Mouse (Mus musculus) MEL (cell line): ENCODE data around the gene Parp4. TPM values are rescaled to one million over a fixed set of nuclear protein-coding genes. Genes with fewer than 3 reads are reported as not detected.

ENCODE experiments used
- CHD2 ChIP-seq: IDR thresholded peaks from 2 replicates; pipeline ENCODE4 v1.6.1; 2011; ENCODE audit warnings: low read length, improper control_type of control experiment
- CTCF ChIP-seq, 3 experiments: IDR thresholded peaks in 2 of 3; conservative IDR thresholded peaks in 1 of 3; 2 replicates each; pipeline ENCODE4 v1.5.1; 2011 to 2012; ENCODE audit warnings: low read length in 3 of 3, low read depth in 2 of 3, mild to moderate bottlenecking in 2 of 3, improper control_type of control experiment in 1 of 3, inconsistent platforms in 1 of 3, mixed read lengths in 1 of 3, moderate library complexity in 1 of 3; ENCODE audit not compliant: control insufficient read depth in 1 of 3, insufficient read depth in 1 of 3, poor library complexity in 1 of 3, severe bottlenecking in 1 of 3
- E2F4 ChIP-seq: IDR thresholded peaks from 2 replicates; pipeline ENCODE4 v1.6.1; 2011; ENCODE audit warnings: low read depth, low read length, improper control_type of control experiment, borderline replicate concordance
- ELF1 ChIP-seq: IDR thresholded peaks from 2 replicates; pipeline ENCODE4 v1.6.1; 2014; ENCODE audit warnings: low read depth, mild to moderate bottlenecking, inconsistent platforms, low read length, improper control_type of control experiment, moderate library complexity
- EP300 ChIP-seq, 2 experiments: IDR thresholded peaks; 2 replicates each; pipeline ENCODE4 v1.6.1; 2011; ENCODE audit warnings: improper control_type of control experiment in 2 of 2, low read length in 2 of 2, low read depth in 1 of 2, mild to moderate bottlenecking in 1 of 2
- GATA1 ChIP-seq: IDR thresholded peaks from 2 replicates; pipeline ENCODE4 v1.6.1; 2011; ENCODE audit warnings: low read depth, low read length, improper control_type of control experiment
- JUND ChIP-seq: IDR thresholded peaks from 2 replicates; pipeline ENCODE4 v1.6.1; 2011; ENCODE audit warnings: low read depth, mild to moderate bottlenecking, improper control_type of control experiment, low read length
- MAFK ChIP-seq: IDR thresholded peaks from 2 replicates; pipeline ENCODE4 v1.6.1; 2011; ENCODE audit warnings: low read depth, mild to moderate bottlenecking, low read length, improper control_type of control experiment, borderline replicate concordance
- MAX ChIP-seq: IDR thresholded peaks from 2 replicates; pipeline ENCODE4 v1.6.1; 2011; ENCODE audit warnings: low read length, improper control_type of control experiment
- MAZ ChIP-seq: IDR thresholded peaks from 2 replicates; pipeline ENCODE4 v1.6.1; 2012; ENCODE audit warnings: low read depth, mild to moderate bottlenecking, inconsistent platforms, low read length, improper control_type of control experiment
- MEF2A ChIP-seq: IDR thresholded peaks from 2 replicates; pipeline ENCODE4 v1.6.1; 2014; ENCODE audit warnings: low read depth, mild to moderate bottlenecking, inconsistent platforms, low read length, improper control_type of control experiment; ENCODE audit not compliant: poor library complexity, insufficient replicate concordance, severe bottlenecking; ENCODE audit errors: extremely low read depth
- MYC ChIP-seq: IDR thresholded peaks from 2 replicates; pipeline ENCODE4 v1.6.1; 2011; ENCODE audit warnings: low read depth, mild to moderate bottlenecking, low read length, improper control_type of control experiment, moderate library complexity
- POLR2A ChIP-seq, 2 experiments: IDR thresholded peaks; 2 replicates each; pipeline ENCODE4 v1.6.1; 2011 to 2012; ENCODE audit warnings: low read length in 2 of 2, mild to moderate bottlenecking in 2 of 2, control low read depth in 1 of 2, improper control_type of control experiment in 1 of 2, low read depth in 1 of 2, moderate library complexity in 1 of 2; ENCODE audit not compliant: control insufficient read depth in 1 of 2, insufficient read depth in 1 of 2, poor library complexity in 1 of 2
- POLR2AphosphoS2 ChIP-seq: IDR thresholded peaks from 2 replicates; pipeline ENCODE4 v1.6.1; 2011; ENCODE audit warnings: low read length, improper control_type of control experiment
- RAD21 ChIP-seq: IDR thresholded peaks from 2 replicates; pipeline ENCODE4 v1.6.1; 2011; ENCODE audit warnings: mild to moderate bottlenecking, low read depth, low read length, improper control_type of control experiment
- SIN3A ChIP-seq: IDR thresholded peaks from 2 replicates; pipeline ENCODE4 v1.6.1; 2012; ENCODE audit warnings: low read length, improper control_type of control experiment, inconsistent platforms
- SMC3 ChIP-seq: IDR thresholded peaks from 2 replicates; pipeline ENCODE4 v1.6.1; 2011; ENCODE audit warnings: low read depth, low read length, improper control_type of control experiment
- TAL1 ChIP-seq: IDR thresholded peaks from 2 replicates; pipeline ENCODE4 v1.6.1; 2012; ENCODE audit warnings: mild to moderate bottlenecking, inconsistent platforms, low read length, moderate library complexity, mixed read lengths
- TCF12 ChIP-seq: IDR thresholded peaks from 2 replicates; pipeline ENCODE4 v1.6.1; 2014; ENCODE audit warnings: low read depth, mild to moderate bottlenecking, inconsistent platforms, low read length, improper control_type of control experiment, moderate library complexity
- USF1 ChIP-seq: IDR thresholded peaks from 2 replicates; pipeline ENCODE4 v1.6.1; 2014; ENCODE audit warnings: low read depth, mild to moderate bottlenecking, inconsistent platforms, low read length, improper control_type of control experiment, moderate library complexity
- USF2 ChIP-seq, 2 experiments: IDR thresholded peaks; 2 replicates each; pipeline ENCODE4 v1.6.1; 2011 to 2012; ENCODE audit warnings: improper control_type of control experiment in 2 of 2, low read length in 2 of 2, borderline replicate concordance in 1 of 2, inconsistent platforms in 1 of 2, low read depth in 1 of 2, mild to moderate bottlenecking in 1 of 2; ENCODE audit not compliant: insufficient read depth in 1 of 2
- ZKSCAN1 ChIP-seq: IDR thresholded peaks from 2 replicates; pipeline ENCODE4 v1.6.1; 2012; ENCODE audit warnings: low read depth, mild to moderate bottlenecking, inconsistent platforms, low read length, improper control_type of control experiment, moderate library complexity
- ZMIZ1 ChIP-seq: IDR thresholded peaks from 2 replicates; pipeline ENCODE4 v1.6.1; 2012; ENCODE audit warnings: low read depth, mild to moderate bottlenecking, inconsistent platforms, low read length, improper control_type of control experiment, moderate library complexity
- ZNF384 ChIP-seq: IDR thresholded peaks from 2 replicates; pipeline ENCODE4 v1.6.1; 2012; ENCODE audit warnings: low read depth, mild to moderate bottlenecking, inconsistent platforms, low read length, improper control_type of control experiment
- polyA plus RNA-seq, 2 experiments: library from polyadenylated mRNA; stranded (reverse) in 1 of 2; unstranded in 1 of 2; fragments of >175 nt in 1 of 2; fragments of >200 nt in 1 of 2; gene quantifications; 2 replicates each; pipeline versions ENCODE4 v1.2.1 to v1.2.4; 2012; ENCODE audit warnings: low replicate concordance in 2 of 2, low read depth in 1 of 2; ENCODE audit not compliant: insufficient read length in 2 of 2, insufficient read depth in 1 of 2, missing spikeins in 1 of 2
- total RNA-seq: library from RNA; depleted of rRNA; stranded (reverse); fragments of 300-350 nt; gene quantifications from 2 replicates; pipeline ENCODE4 v1.2.3, GENCODE M21; 2012

Parp4 gene
- total and polyA plus RNA-seq, 3 experiments = 1.5 to 5.2 TPM; not detected in 1

DNA sequence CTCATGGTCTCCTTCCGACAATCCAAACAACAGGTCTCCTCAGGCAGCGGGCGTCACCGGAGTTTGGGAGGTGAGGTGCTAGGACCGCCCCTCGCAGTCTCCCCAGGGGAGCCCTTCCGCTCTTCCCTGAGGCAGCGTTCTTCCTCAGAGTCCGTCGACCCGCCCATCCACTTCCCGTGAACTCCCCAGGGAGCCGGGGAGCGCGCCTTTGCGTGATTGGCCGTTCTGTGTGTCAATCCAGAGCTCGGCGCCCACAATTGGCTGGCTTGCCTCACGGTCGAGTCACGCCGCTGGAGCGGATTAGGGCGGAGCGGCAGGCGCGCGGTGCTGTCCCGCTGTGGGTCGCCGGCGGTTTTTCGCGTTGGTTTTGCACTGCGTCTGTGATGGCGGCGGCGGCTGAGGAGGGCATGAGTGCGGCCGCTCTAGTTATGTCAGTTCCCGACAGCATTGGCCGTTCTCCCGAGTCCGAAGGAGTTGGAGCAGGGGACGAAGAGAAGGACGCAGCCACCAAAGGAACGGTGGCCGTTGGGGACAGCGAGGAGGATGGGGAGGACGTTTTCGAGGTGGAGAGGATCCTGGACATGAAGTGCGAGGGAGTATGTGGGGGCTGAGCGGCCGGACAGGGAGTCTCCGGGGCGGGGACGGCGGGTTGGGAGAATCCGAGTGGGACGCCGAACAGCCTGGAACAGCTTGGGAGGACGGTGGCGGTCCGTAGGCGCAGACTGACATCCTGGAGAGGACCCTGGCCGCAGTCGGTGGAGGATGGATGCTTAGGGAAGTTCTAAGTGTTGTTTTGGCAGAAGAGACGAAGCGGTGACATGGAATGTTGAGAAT, 92.8 kb downstream of the Parp4 start, which contains the start of gene Mphosph8 (continued):
- TF ChIP-seq USF1 (peak; percentile 76), ELF1 (peak; percentile 85), MYC (peak; percentile 71; the same call in 1 of the 2 replicates), ZMIZ1 (peak; percentile 92), TAL1 (no peak), ZKSCAN1 (no peak), EP300 (IDR thresholded peaks at IDR 0.05; ENCODE audit: low read depth in 1 of 2, low read length in 2 of 2) (peak in 1 of 2 experiments; percentile 44; a peak in 1 of 4 replicates), MAX (peak; percentile 76), CTCF (IDR thresholded peaks at IDR 0.05 in 2 of 3, conservative IDR thresholded peaks at IDR 0.05 in 1 of 3; ENCODE audit: control insufficient read depth in 1 of 3, insufficient read depth in 1 of 3, low read depth in 2 of 3, low read length in 3 of 3, poor library complexity in 1 of 3, severe bottlenecking in 1 of 3) (no peak), TCF12 (0 out of 2 replicates have a peak, but pooled peaks have one; percentile 46), POLR2A (IDR thresholded peaks at IDR 0.05; ENCODE audit: control insufficient read depth in 1 of 2, insufficient read depth in 1 of 2, low read depth in 1 of 2, low read length in 2 of 2, poor library complexity in 1 of 2) (peak; percentile 92 to 96; a peak in 3 of 4 replicates), ZNF384 (no peak), POLR2AphosphoS2 (peak; percentile 68; the same call in 1 of the 2 replicates), SMC3 (0 out of 2 replicates have a peak, but pooled peaks have one; percentile 12), JUND (no peak), MEF2A (no peak), USF2 (IDR thresholded peaks at IDR 0.05; ENCODE audit: borderline replicate concordance in 1 of 2, insufficient read depth in 1 of 2, low read depth in 1 of 2, low read length in 2 of 2) (no peak), MAFK (no peak), E2F4 (peak; percentile 61; the same call in 1 of the 2 replicates), CHD2 (peak; percentile 74), GATA1 (no peak), RAD21 (no peak), SIN3A (peak; percentile 85), MAZ (peak; percentile 65; the same call in 1 of the 2 replicates)
